Mouse (Mus musculus) heart, embryonic 16.5 days (tissue): ENCODE measurements at regions not wholly inside any gene's neighbourhood (a gene's known extent, or its start where the extent isn't known, plus 50 kb on each side); places are given as distances from the start of the nearest gene placed in this dataset. TPM values are rescaled to one million over a fixed set of nuclear protein-coding genes. Genes with fewer than 3 reads are reported as not detected.

ENCODE experiments used
- ATAC-seq: fragments of 200-750 bp; cut with Nextera tagmentation; replicated peaks from 2 replicates; pipeline ENCODE4 v1.8.0; 2017; ENCODE audit warnings: moderate number of reproducible peaks; ENCODE audit not compliant: insufficient read depth, low FRiP score; ENCODE audit errors: extremely low read depth
- H3K27ac ChIP-seq: fragments of 300-500 bp; sonication (generic); 2 replicates; pipeline ENCODE4 v1.5.1; 2014; ENCODE audit warnings: mild to moderate bottlenecking, low read length, control low read depth, moderate library complexity
- H3K27me3 ChIP-seq: fragments of 300-500 bp; sonication (generic); 2 replicates; pipeline ENCODE4 v1.6.1; 2014; ENCODE audit warnings: low read length, mixed read lengths; ENCODE audit not compliant: control insufficient read depth, insufficient read depth
- H3K36me3 ChIP-seq: fragments of 300-500 bp; sonication (generic); 2 replicates; pipeline ENCODE4 v1.6.1; 2014; ENCODE audit not compliant: control insufficient read depth, insufficient read depth
- H3K4me1 ChIP-seq: fragments of 300-500 bp; sonication (generic); 2 replicates; pipeline ENCODE4 v1.6.1; 2014; ENCODE audit warnings: low read length, mixed read lengths; ENCODE audit not compliant: control insufficient read depth, insufficient read depth
- H3K4me2 ChIP-seq: fragments of 300-500 bp; sonication (generic); 2 replicates; pipeline ENCODE4 v1.6.1; 2014; ENCODE audit warnings: low read depth, mild to moderate bottlenecking, control low read depth, low read length
- H3K4me3 ChIP-seq: fragments of 300-500 bp; sonication (generic); 2 replicates; pipeline ENCODE4 v1.5.1; 2014; ENCODE audit warnings: mild to moderate bottlenecking, control low read depth, low read length
- H3K9ac ChIP-seq: fragments of 300-500 bp; sonication (generic); 2 replicates; pipeline ENCODE4 v1.6.1; 2014; ENCODE audit warnings: low read length, control low read depth
- H3K9me3 ChIP-seq: fragments of 300-500 bp; sonication (generic); replicated peaks from 2 replicates; pipeline ENCODE4 v1.6.1; 2016; ENCODE audit warnings: low read length; ENCODE audit not compliant: control insufficient read depth
- WGBS: fragments of 180-500 bp; shearing (Covaris S2); extraction: QIAGEN DNeasy Blood & Tissue Kit; methylation state at CpG from one replicate; pipeline ENCODE4 v1.1.7; 2014; 5-methylcytosine and 5-hydroxymethylcytosine counted together
- microRNA-seq: library from miRNA; unstranded; fragments of <30 nt; microRNA quantifications from one replicate; pipeline ENCODE4, GENCODE M21; 2017

- no peaks in the 10 kb centered on the region for H3K4me1 ChIP-seq
- no peak for ATAC-seq
- 57% methylated on average over 3 of the region's 3 CpGs for WGBS
- no peaks in the 10 kb centered on the region for H3K9me3 ChIP-seq
- H3K27me3 ChIP-seq: no peaks in the 10 kb centered on the region
- no peak overlapping the region for H3K9ac ChIP-seq
- no peaks in the 10 kb centered on the region for H3K36me3 ChIP-seq
- H3K27ac ChIP-seq: no peak overlapping the region
- no peak overlapping the region for H3K4me3 ChIP-seq
- H3K4me2 ChIP-seq: no peak overlapping the region
These were observed 80.9 kb upstream of the Zpld1 start for GRCm38 (mm10) chr16:55378701-55379100.

GRCm38 (mm10) chr16:55375922-55376321, 78.1 kb upstream of the Zpld1 start:
- no peak overlapping the region for H3K27ac ChIP-seq
- no peak overlapping the region for H3K4me2 ChIP-seq
- H3K36me3 ChIP-seq: no peaks in the 10 kb centered on the region
- 90% methylated on average over 3 of the region's 3 CpGs for WGBS
- no peak overlapping the region for H3K4me3 ChIP-seq
- H3K9ac ChIP-seq: no peak overlapping the region
- H3K27me3 ChIP-seq: no peaks in the 10 kb centered on the region
- no peaks in the 10 kb centered on the region for H3K9me3 ChIP-seq
- no peaks in the 10 kb centered on the region for H3K4me1 ChIP-seq
- ATAC-seq: no peak

- no peak for ATAC-seq
- WGBS: 56% methylated on average over 4 of the region's 4 CpGs
- no peak overlapping the region for H3K9ac ChIP-seq
These were observed 59.9 kb upstream of the Zpld1 start for GRCm38 (mm10) chr16:55357686-55358085.

GRCm38 (mm10) chr16:55356097-55356496, 58.3 kb upstream of the Zpld1 start:
- H3K4me3 ChIP-seq: no peak overlapping the region
- no peaks in the 10 kb centered on the region for H3K36me3 ChIP-seq
- 72% methylated on average over 3 of the region's 3 CpGs for WGBS
- H3K4me1 ChIP-seq: no peaks in the 10 kb centered on the region
- H3K9ac ChIP-seq: no peak overlapping the region
- no peak overlapping the region for H3K27ac ChIP-seq
- ATAC-seq: no peak
- H3K9me3 ChIP-seq: peaks cover 3% of the 10 kb centered on the region
- no peaks in the 10 kb centered on the region for H3K27me3 ChIP-seq
- H3K4me2 ChIP-seq: no peak overlapping the region

More at GRCm38 (mm10) chr16:55357686-55358085, 59.9 kb upstream of the Zpld1 start:
- Histone ChIP-seq H3K27me3 (no peaks in the 10 kb centered on the region), H3K36me3 (no peaks in the 10 kb centered on the region), H3K9me3 (no peaks in the 10 kb centered on the region), H3K4me2 (no peak overlapping the region), H3K4me1 (no peaks in the 10 kb centered on the region), H3K27ac (no peak overlapping the region), H3K4me3 (no peak overlapping the region)

Small RNA genes in the stretch of these regions (microRNA-seq; reads per million reads assigned to microRNA genes)
- not detected for gene Mir5118
